Mouse (Mus musculus) frontal cortex, adult 2 months (tissue): ENCODE data around the gene Sval3. TPM values are rescaled to one million over a fixed set of nuclear protein-coding genes. Genes with fewer than 3 reads are reported as not detected.

Experiments used
- DNase-seq, 2 experiments: peaks; one replicate each; pipeline ENCODE4 v3.0.0; 2022; ENCODE audit warnings: low spot score in 1 of 2; ENCODE audit errors: extremely low spot score in 1 of 2
- polyA plus RNA-seq: library from polyadenylated mRNA; depleted of rRNA; stranded (reverse); fragments of >200 nt; gene quantifications from 2 replicates; pipeline ENCODE4 v1.2.3, GENCODE M21; 2012; rRNA removed

Gene Sval3
- polyA plus RNA-seq = not detected in 2 replicates

- no peak for DNase-seq
Observed at GRCm38 (mm10) chr6:41967840-41968239, at the start of gene Sval3. Sval3 (plus strand) TSS chr6:41968140.

- DNase-seq = no peak
Observed at GRCm38 (mm10) chr6:41951330-41951729, 16.6 kb upstream of the Sval3 start, which contains the start of gene Sval1. Sval1 (plus strand) TSS chr6:41951630.

Other genes starting within 250 kb of the Sval3 start
- not detected in 2 replicates for gene Olfr459, start 193.0 kb upstream of the Sval3 start, polyA plus RNA-seq
- gene Pip, start 120.6 kb upstream of the Sval3 start, polyA plus RNA-seq = not detected in 2 replicates
- gene Sval2, start 115.2 kb upstream of the Sval3 start, polyA plus RNA-seq = not detected in 2 replicates
- gene Sval1, start 16.5 kb upstream of the Sval3 start, polyA plus RNA-seq = not detected in 2 replicates
- not detected in 2 replicates for gene Sva, start 70.3 kb downstream of the Sval3 start, polyA plus RNA-seq
- gene Tas2r139, start 172.8 kb downstream of the Sval3 start, polyA plus RNA-seq = not detected in 2 replicates
- not detected in 2 replicates for gene Tas2r144, start 247.2 kb downstream of the Sval3 start, polyA plus RNA-seq